Mouse (Mus musculus): ENCODE measurements around the gene Tsga10. TPM values are rescaled to one million over a fixed set of nuclear protein-coding genes. Genes with fewer than 3 reads are reported as not detected.

The Tsga10 gene
- polyA plus RNA-seq, 2 experiments = 0.83 to 1.4 TPM

GRCm38 (mm10) chr1:37708270-37708955, 157.8 kb downstream of the Tsga10 start:
- DNase-seq (ENCODE audit: low read depth in 3 of 3, low spot score in 3 of 3) (no peak), ATAC-seq (ENCODE audit: insufficient read depth) (no peak)
- Histone ChIP-seq H3K27me3 (ENCODE audit: control insufficient read depth, insufficient read depth, low read length) (no peaks in the 10 kb centered on the region), H3K9me3 (ENCODE audit: control insufficient read depth, low read length) (no peaks in the 10 kb centered on the region; the same call in 1 of the 2 replicates), H3K4me2 (ENCODE audit: low read depth) (no peak overlapping the region), H3K27ac (no peak overlapping the region), H3K9ac (replicated peaks) (no peak overlapping the region), H3K36me3 (replicated peaks; ENCODE audit: control insufficient read depth, insufficient read depth, low read depth) (no peaks in the 10 kb centered on the region), H3K4me1 (replicated peaks; ENCODE audit: control insufficient read depth in 2 of 2, insufficient read depth in 2 of 2, low read length in 1 of 2) (no peaks in the 10 kb centered on the region), H3K4me3 (ENCODE audit: insufficient read depth in 1 of 2, low read depth in 2 of 2, low read length in 2 of 2) (no peak overlapping the region)
- WGBS (ENCODE audit: insufficient replicate concordance) = 72% methylated on average over 6 of the region's 6 CpGs
- TF ChIP-seq CTCF (IDR thresholded peaks at IDR 0.05; ENCODE audit: low read depth) (no peak), EP300 (IDR thresholded peaks at IDR 0.05; ENCODE audit: low read depth) (no peak)

Other genes starting within 250 kb of the Tsga10 start
- 0.09 and 0.12 TPM in 2 replicates for gene 2010300C02Rik, start 146.3 kb downstream of the Tsga10 start, polyA plus RNA-seq (2012; rRNA removed)
- 0.15 TPM in 1 of 2 replicates, not detected in the other for gene 2010300C02Rik, start 146.3 kb downstream of the Tsga10 start, polyA plus RNA-seq (2014; fragmentation: Nextera tagmentation; extraction: Ambion mirVana)
- 2.3 and 2.8 TPM in 2 replicates for gene Lipt1, start 5.3 kb upstream of the Tsga10 start, polyA plus RNA-seq (2012; rRNA removed)
- gene Lipt1, start 5.3 kb upstream of the Tsga10 start, polyA plus RNA-seq (2014; fragmentation: Nextera tagmentation; extraction: Ambion mirVana) = 3.5 and 3.7 TPM in 2 replicates
- gene Mitd1, start 24.0 kb upstream of the Tsga10 start, polyA plus RNA-seq (2012; rRNA removed) = 8.7 and 14.8 TPM in 2 replicates
- 14.7 and 15.9 TPM in 2 replicates for gene Mitd1, start 24.0 kb upstream of the Tsga10 start, polyA plus RNA-seq (2014; fragmentation: Nextera tagmentation; extraction: Ambion mirVana)
- 40.5 and 72.5 TPM in 2 replicates for gene Mrpl30, start 24.0 kb upstream of the Tsga10 start, polyA plus RNA-seq (2012; rRNA removed)
- 189 and 200 TPM in 2 replicates for gene Mrpl30, start 24.0 kb upstream of the Tsga10 start, polyA plus RNA-seq (2014; fragmentation: Nextera tagmentation; extraction: Ambion mirVana)
- gene Lyg2, start 50.1 kb upstream of the Tsga10 start, polyA plus RNA-seq (2012; rRNA removed) = 0.01 TPM in 1 of 2 replicates, not detected in the other
- not detected in 2 replicates for gene Lyg2, start 50.1 kb upstream of the Tsga10 start, polyA plus RNA-seq (2014; fragmentation: Nextera tagmentation; extraction: Ambion mirVana)
- not detected in 2 replicates for gene Lyg1, start 91.3 kb upstream of the Tsga10 start, polyA plus RNA-seq (2012; rRNA removed)
- gene Lyg1, start 91.3 kb upstream of the Tsga10 start, polyA plus RNA-seq (2014; fragmentation: Nextera tagmentation; extraction: Ambion mirVana) = not detected in 2 replicates
- gene Txndc9, start 131.5 kb upstream of the Tsga10 start, polyA plus RNA-seq (2012; rRNA removed) = 9.7 and 20.5 TPM in 2 replicates
- gene Txndc9, start 131.5 kb upstream of the Tsga10 start, polyA plus RNA-seq (2014; fragmentation: Nextera tagmentation; extraction: Ambion mirVana) = 59.1 and 65.9 TPM in 2 replicates
- gene Eif5b, start 131.6 kb upstream of the Tsga10 start, polyA plus RNA-seq (2012; rRNA removed) = 16.8 and 23.9 TPM in 2 replicates
- gene Eif5b, start 131.6 kb upstream of the Tsga10 start, polyA plus RNA-seq (2014; fragmentation: Nextera tagmentation; extraction: Ambion mirVana) = 14.0 and 16.2 TPM in 2 replicates